Mouse (Mus musculus) adrenal gland, adult 8-10 months (tissue): Measurements from ENCODE around the gene Rps6ka5. TPM values are rescaled to one million over a fixed set of nuclear protein-coding genes. Genes with fewer than 3 reads are reported as not detected.
A peak's percentile ranks its signal among the peaks of the same experiment; 100 is the strongest.

Source experiments
- DNase-seq: peaks from one replicate; pipeline ENCODE4 v3.0.0; 2022
- total RNA-seq, 4 experiments: library from RNA; stranded (reverse); gene quantifications; 2 replicates each; pipeline ENCODE4 v1.2.4; 2022

Gene Rps6ka5
- total RNA-seq, 4 experiments from 2014 or later, result 4.7 to 8.7 (median 6.9) TPM

DNA sequence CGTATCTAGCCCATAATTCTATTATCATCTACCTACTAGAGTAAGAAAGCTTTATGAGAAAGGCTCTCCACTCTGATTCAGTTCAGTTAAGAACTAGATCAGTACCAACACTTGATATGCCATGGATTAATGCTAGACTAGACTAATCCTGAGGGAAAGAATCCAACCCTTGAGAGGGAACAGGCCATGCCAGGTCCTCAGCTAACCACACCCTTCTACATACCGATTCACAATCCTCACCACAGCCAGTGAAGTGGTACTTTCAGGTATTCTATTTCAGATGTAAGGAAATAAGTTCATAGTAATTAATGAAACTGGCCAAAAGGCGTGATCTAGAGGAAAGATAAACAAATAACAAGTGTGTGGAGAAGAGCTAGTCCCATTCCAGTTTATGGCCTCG, 70.8 kb downstream of the Rps6ka5 start:
- DNase-seq, result no peak

GRCm38 (mm10) chr12:100641936-100642335, 84.8 kb downstream of the Rps6ka5 start:
- no peak for DNase-seq

GRCm38 (mm10) chr12:100640726-100641125, 86.1 kb downstream of the Rps6ka5 start:
- DNase-seq, result no peak

DNA sequence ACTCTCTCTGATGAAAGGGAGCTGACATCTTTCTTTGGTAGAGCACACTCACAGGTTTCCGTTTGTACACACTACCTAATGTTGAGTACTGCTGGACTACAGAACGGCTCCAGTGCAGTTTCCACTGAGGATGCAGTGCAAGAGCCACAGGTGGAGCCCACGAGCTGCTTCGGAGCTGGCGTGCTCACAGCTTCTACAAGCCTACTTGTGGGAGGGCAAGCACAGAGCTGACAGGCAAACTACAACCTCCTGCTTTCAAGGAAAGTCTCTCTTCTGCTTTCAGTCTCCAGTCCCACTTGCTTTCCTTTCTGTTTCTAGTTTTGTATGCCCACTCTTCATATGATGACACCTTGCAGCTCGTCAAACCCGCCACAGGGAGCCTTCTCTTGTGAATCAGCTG, 87.1 kb downstream of the Rps6ka5 start:
- DNase-seq, result no peak

DNA sequence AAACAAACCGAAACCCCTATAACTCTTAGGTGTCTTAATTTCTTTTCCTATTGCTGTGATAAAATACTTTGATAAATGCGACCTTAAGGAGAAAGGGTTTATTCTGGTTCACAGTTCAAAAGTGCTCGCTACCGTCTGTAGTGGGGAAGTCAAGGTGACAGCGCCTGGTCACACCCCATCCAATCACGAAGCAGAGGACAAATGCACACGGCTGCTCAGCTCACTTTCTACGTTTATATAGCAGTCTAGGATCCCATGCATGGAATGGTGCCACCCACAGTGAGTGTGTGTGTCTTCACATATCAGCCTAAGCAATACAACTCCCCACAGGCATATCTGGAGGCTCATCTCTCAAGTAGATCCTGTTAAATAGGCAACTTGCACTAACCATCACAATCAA, 88.9 kb downstream of the Rps6ka5 start:
- DNase-seq, result no peak

DNA sequence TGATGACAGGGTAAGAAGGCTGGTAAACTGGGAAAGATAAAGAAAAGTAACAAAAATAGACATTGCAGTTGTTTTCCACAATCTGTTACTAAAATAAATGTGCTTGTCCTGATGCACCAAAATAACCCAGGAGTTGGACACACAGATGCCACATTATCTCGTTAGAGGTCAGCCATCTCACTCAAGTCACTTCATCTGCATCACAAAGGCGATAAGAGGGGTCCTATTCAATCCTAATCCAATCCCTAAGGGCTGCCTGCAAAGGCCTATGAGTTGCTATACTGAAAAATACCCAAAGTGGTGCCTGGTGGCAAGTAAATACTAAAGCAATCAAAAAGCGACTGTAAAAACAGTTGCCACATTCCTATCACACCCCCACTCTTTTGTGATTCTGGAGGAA, 90.0 kb downstream of the Rps6ka5 start:
- DNase-seq, result no peak

DNA sequence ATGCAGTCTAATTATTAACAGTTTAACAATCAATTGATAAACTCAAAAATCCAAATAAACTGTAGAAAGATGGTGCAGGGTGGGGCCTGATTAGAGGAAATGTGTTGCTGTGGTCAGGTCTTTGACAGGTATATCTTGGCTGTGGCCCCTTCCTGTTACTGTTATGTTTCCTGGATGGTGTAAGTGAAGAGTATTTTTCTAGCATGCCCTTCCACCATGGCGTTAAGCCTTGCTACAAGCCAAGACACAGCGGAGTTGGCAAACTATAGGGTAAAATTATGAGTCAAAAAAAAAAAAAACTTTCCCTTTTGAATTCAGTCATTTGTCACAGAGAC, 90.5 kb downstream of the Rps6ka5 start:
- DNase-seq, result no peak

DNA sequence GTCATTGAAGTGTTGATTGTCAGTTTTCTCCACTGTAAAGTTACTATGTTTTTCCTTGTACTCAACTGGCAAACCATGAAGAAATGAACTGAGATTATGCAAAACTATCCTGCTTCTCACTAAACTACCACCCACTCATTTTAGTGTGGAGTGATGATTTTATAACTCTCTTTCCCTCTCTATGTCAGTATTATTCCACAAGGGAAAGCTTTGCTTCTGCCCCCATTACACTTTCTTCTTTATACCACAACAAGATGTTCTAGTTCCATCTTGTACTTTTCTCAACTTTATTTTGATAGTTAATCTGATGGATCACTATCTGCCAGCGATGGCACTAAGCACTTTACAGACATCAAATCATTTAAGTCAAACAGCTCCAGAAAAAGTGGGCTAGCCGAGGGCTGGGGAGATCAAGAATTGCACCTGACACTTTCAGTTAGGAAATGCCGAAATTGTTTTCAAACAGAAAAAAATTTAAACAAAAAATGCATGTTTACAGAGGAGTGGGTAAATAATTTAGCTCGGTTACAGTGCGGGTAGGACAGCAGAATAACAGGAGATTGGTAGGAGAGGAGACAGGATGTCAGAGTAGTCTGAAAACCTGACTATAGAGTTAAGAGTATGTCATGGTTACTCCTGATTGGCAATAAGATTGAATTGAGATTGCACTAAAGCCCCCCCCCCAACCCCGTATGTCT, 91.0 kb downstream of the Rps6ka5 start:
- no peak for DNase-seq

- DNase-seq, result no peak
Measured at GRCm38 (mm10) chr12:100633231-100633630, 93.6 kb downstream of the Rps6ka5 start.

- no peak for DNase-seq
Measured at GRCm38 (mm10) chr12:100631286-100631685, 95.5 kb downstream of the Rps6ka5 start.

- no peak for DNase-seq
Measured at GRCm38 (mm10) chr12:100629126-100629920, 97.5 kb downstream of the Rps6ka5 start.

DNA sequence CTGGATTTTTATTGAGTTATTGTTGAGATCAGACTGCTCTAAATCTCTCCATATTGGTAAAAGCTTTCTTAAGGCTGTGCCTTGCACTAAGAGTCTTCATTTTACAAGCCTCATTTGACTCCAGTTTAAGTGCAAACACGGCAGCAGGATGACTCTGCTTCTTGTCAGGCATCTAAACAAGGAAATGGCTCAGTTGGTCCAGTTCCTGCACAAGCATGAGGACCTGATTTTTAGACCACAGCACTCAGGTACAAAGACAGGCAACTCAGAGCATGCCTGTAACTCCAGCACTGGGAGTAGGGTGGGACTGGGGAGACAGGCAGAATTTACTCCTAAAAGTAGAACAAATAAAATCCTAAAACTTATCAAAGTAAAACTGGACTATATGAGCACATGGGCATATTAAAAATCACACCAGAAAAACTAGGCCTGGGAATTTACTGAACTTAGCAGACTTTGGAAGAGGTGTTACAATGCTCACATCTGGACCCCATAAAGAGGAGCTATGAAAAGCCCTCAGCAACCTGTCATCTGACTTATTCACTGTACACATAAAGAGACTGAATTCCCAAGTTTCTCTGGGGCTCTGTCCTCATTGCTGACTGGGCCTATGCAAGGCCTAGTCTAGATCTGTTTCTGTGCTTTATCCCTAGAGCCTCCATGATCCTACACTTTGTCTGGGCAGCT, 99.6 kb downstream of the Rps6ka5 start:
- no peak for DNase-seq

DNA sequence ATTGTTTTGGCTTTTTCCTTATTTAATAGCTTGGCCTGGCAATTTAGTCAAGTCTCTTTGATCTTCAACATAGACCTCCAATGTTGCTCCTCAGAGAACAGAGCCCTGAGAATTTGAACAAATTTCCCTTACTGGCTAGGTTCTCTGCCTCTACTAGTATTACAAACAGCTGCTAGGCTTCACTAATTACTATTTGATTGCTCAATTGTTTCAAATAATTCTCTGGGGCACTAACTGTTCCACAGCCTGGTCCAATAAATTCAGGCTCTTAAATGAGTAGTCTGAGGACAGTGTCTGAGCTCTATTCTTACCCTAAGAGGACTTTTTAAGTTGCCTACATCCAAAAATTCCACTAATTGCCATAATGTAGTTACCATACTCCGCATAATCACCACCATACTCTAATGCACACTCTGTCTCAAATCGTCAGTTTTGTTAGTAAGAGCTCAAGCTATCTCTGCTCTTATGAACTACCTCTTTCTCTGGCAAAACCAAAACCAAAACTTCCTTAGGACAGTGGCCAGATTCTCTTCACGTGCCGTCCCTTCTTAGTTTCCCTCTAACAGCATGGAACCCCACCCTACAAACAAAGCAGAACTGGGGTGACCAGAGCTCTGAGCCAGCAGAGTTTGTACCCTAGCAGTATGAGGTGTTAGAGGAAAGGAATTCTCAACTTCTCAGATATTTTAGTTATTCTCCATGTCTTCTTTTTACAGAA, 100.4 kb downstream of the Rps6ka5 start:
- no peak for DNase-seq

DNA sequence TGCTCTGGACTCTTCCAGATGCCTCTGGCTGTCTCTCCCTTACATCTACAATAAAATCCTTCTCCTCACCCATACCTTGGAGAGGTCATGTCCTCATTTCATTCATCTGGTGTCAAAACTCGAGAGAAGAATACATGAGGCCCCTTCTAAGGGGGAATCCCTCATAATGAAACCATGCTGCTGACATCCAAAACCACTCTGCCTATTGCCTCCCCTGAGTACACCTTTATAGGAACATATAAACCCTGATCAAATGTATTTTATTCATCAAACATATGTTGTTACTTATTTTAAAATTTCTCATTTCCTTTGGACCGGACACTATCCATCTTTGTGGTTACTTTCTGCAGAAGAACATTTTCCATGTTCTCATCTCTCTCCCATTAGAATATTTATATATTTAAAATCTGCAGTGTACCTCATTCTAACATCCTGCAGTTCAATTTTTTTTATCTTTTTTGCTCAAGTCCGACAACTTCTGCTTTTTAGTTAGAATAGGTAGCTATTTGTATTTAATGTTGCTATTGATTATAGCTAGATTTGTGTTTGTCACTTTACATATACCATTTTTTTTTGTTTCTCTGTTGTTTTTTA, 101.8 kb downstream of the Rps6ka5 start:
- DNase-seq, result no peak

GRCm38 (mm10) chr12:100615251-100615650, 111.5 kb downstream of the Rps6ka5 start:
- DNase-seq, result no peak

- no peak for DNase-seq
Measured at GRCm38 (mm10) chr12:100613878-100614277, 112.9 kb downstream of the Rps6ka5 start.

- no peak for DNase-seq
Measured at GRCm38 (mm10) chr12:100613192-100613700, 113.5 kb downstream of the Rps6ka5 start.

DNA sequence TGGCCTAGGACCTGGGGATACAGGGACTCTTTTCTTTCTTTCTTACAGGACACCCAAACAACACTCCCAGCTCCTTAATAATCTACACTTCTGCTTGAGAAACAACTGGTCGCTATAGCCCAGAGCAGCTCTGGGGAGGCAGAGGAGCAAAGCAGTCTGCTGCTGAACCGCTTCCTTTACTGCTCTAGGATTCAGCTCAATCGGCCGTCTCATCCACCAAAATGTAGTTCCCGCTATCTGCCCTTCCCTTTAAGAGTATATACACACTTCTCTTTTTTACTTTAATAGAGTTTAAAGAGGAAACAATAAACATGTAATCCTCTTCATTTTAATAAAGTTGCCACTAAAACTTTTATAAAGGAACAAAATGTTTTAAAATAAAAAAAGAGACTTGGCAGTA, 117.0 kb downstream of the Rps6ka5 start:
- no peak for DNase-seq

- no peak for DNase-seq
Measured at GRCm38 (mm10) chr12:100609064-100609463, 117.7 kb downstream of the Rps6ka5 start.

- DNase-seq, result no peak
Measured at GRCm38 (mm10) chr12:100606733-100607132, 120.0 kb downstream of the Rps6ka5 start.

GRCm38 (mm10) chr12:100605596-100605995, 121.2 kb downstream of the Rps6ka5 start:
- DNase-seq, result peak; percentile 13

DNA sequence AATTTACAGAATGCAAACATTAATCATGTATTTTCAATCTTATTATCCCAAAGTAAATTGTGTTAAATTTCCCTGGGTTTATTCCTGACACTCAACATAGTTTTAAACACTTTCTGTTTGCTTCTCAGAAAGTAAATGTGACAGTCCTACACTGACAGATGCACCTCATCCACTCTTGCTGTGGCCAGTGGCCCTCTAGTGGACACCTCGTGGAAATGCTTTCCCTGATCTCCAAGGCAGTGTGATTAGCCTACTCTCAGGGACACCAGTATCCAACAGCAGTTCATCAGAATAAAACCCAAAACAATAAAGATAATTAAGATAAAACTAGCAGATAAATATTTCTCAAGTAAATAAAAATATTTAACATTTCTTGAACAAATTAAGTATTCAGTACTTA, 122.2 kb downstream of the Rps6ka5 start:
- DNase-seq, result peak; percentile 21
